Mouse (Mus musculus) olfactory bulb, adult 2 months (tissue): ENCODE measurements around the gene Clec16a.

Source experiments
- CTCF ChIP-seq: fragments of 200-500 bp; IDR thresholded peaks from 2 replicates; pipeline ENCODE4 v1.5.1; 2012; ENCODE audit warnings: low read depth, mild to moderate bottlenecking, low read length, moderate library complexity; ENCODE audit not compliant: insufficient read depth
- POLR2A ChIP-seq: fragments of 200-500 bp; IDR thresholded peaks from 2 replicates; pipeline ENCODE4 v1.6.1; 2012; ENCODE audit warnings: mild to moderate bottlenecking, low read depth, low read length, moderate library complexity; ENCODE audit not compliant: insufficient read depth

GRCm38 (mm10) chr16:10570708-10571107 is 25.6 kb downstream of the Clec16a start:
- TF ChIP-seq POLR2A (no peak), CTCF (no peak)
